Mouse (Mus musculus): ENCODE measurements around the gene Hes7. TPM values are rescaled to one million over a fixed set of nuclear protein-coding genes. Genes with fewer than 3 reads are reported as not detected.
A peak's percentile ranks its signal among the peaks of the same experiment; 100 is the strongest.

Hes7 gene
- total and polyA plus RNA-seq, 3 experiments: 0.04 TPM; not detected in 2

- Histone ChIP-seq H3K9me3 (replicated peaks; ENCODE audit: low read length) (peaks cover 6% of the 10 kb centered on the region), H3K79me2 (replicated peaks; ENCODE audit: control insufficient read depth, extremely low read depth, insufficient read depth, poor library complexity, severe bottlenecking) (no peaks in the 10 kb centered on the region), H3K4me2 (ENCODE audit: insufficient read depth, low read depth, poor library complexity, severe bottlenecking) (no peak overlapping the region), H3K4me1 (ENCODE audit: control insufficient read depth in 1 of 2, insufficient read depth in 2 of 2) (peaks cover 4 to 8% of the 10 kb centered on the region in 2 experiments; a peak in 3 of 4 replicates), H3K4me3 (replicated peaks in 1 of 3; ENCODE audit: low read depth in 2 of 3, low read length in 2 of 3, poor library complexity in 1 of 3) (no peak overlapping the region), H3K36me3 (replicated peaks in 1 of 2; ENCODE audit: control insufficient read depth in 1 of 2, insufficient read depth in 1 of 2, low read length in 1 of 2) (no peaks in the 10 kb centered on the region), H3K27me3 (replicated peaks) (peaks cover 61% of the 10 kb centered on the region), H3K9ac (ENCODE audit: insufficient read depth, low read depth) (no peak overlapping the region), H3K27ac (ENCODE audit: insufficient read depth, low read depth) (no peak overlapping the region)
- no peak for DNase-seq (ENCODE audit: extremely low read depth)
- dilution Hi-C loops (cut with MboI; ENCODE audit: extremely low pct_ligation_motif_present, extremely low pct_unique_long_range_greater_than_20kb, low sequenced_read_pairs) (no loop called here), in situ Hi-C loops (cut with MboI; ENCODE audit: low pct_ligation_motif_present, low pct_unique_long_range_greater_than_20kb, low sequenced_read_pairs) (no loop called here)
- TF ChIP-seq GABPA (IDR thresholded peaks at IDR 0.05; ENCODE audit: insufficient replicate concordance, low read depth, low read length) (no peak), POLR2AphosphoS2 (IDR thresholded peaks at IDR 0.05; ENCODE audit: low read depth, low read length) (no peak), ETS1 (conservative IDR thresholded peaks at IDR 0.05; ENCODE audit: low read depth, low read length) (no peak), SMC3 (IDR thresholded peaks at IDR 0.05; ENCODE audit: low read depth, low read length) (no peak), SIN3A (IDR thresholded peaks at IDR 0.05; ENCODE audit: low read length) (no peak), UBTF (IDR thresholded peaks at IDR 0.05; ENCODE audit: low read depth, low read length) (no peak), ZNF384 (IDR thresholded peaks at IDR 0.05; ENCODE audit: low read depth, low read length) (peak; percentile 78)
Measured at GRCm38 (mm10) chr11:69135361-69135760, 15.2 kb downstream of the Hes7 start.

- 0 out of 4 replicates have a peak, but pooled peaks cover 0 to 5% of the 10 kb centered on the region in 2 experiments for H3K4me1 ChIP-seq (ENCODE audit: control insufficient read depth in 1 of 2, insufficient read depth in 2 of 2)
- H3K4me3 ChIP-seq (replicated peaks in 1 of 3; ENCODE audit: low read depth in 2 of 3, low read length in 2 of 3, poor library complexity in 1 of 3): no peak overlapping the region
- H3K27me3 ChIP-seq (replicated peaks): peaks cover 87% of the 10 kb centered on the region
- H3K9me3 ChIP-seq (replicated peaks; ENCODE audit: low read length): no peaks in the 10 kb centered on the region
- in situ Hi-C loops (cut with MboI; ENCODE audit: low pct_ligation_motif_present, low pct_unique_long_range_greater_than_20kb, low sequenced_read_pairs) (no loop called here), dilution Hi-C loops (cut with MboI; ENCODE audit: extremely low pct_ligation_motif_present, extremely low pct_unique_long_range_greater_than_20kb, low sequenced_read_pairs) (no loop called here)
- TF ChIP-seq TBP (conservative IDR thresholded peaks at IDR 0.05; ENCODE audit: low read depth, low read length) (no peak), JUN (IDR thresholded peaks at IDR 0.05; ENCODE audit: insufficient read depth, low read depth, low read length) (no peak), RCOR1 (conservative IDR thresholded peaks at IDR 0.05; ENCODE audit: low read depth, low read length) (no peak), USF2 (conservative IDR thresholded peaks at IDR 0.05; ENCODE audit: low read depth, low read length) (no peak), ZC3H11A (IDR thresholded peaks at IDR 0.05; ENCODE audit: low read depth, low read length) (no peak)
- H3K4me2 ChIP-seq (ENCODE audit: insufficient read depth, low read depth, poor library complexity, severe bottlenecking): no peak overlapping the region
- H3K27ac ChIP-seq (ENCODE audit: insufficient read depth, low read depth): no peak overlapping the region
- H3K9ac ChIP-seq (ENCODE audit: insufficient read depth, low read depth): no peak overlapping the region
- no peak for DNase-seq (ENCODE audit: extremely low read depth)
- H3K36me3 ChIP-seq (replicated peaks in 1 of 2; ENCODE audit: control insufficient read depth in 1 of 2, insufficient read depth in 1 of 2, low read length in 1 of 2): no peaks in the 10 kb centered on the region
- no peaks in the 10 kb centered on the region for H3K79me2 ChIP-seq (replicated peaks; ENCODE audit: control insufficient read depth, extremely low read depth, insufficient read depth, poor library complexity, severe bottlenecking)
Measured at GRCm38 (mm10) chr11:69147546-69147945, 27.3 kb downstream of the Hes7 start.

- dilution Hi-C loops (cut with MboI; ENCODE audit: extremely low pct_ligation_motif_present, extremely low pct_unique_long_range_greater_than_20kb, low sequenced_read_pairs): no loop called here
- peaks cover 84% of the 10 kb centered on the region for H3K27me3 ChIP-seq (replicated peaks)
- no peak for DNase-seq (ENCODE audit: extremely low read depth)
Measured at GRCm38 (mm10) chr11:69148451-69148960, 28.3 kb downstream of the Hes7 start.

More at GRCm38 (mm10) chr11:69148451-69148960, 28.3 kb downstream of the Hes7 start:
- in situ Hi-C loops (cut with MboI; ENCODE audit: low pct_ligation_motif_present, low pct_unique_long_range_greater_than_20kb, low sequenced_read_pairs): no loop called here
- H3K4me3 ChIP-seq (replicated peaks in 1 of 3; ENCODE audit: low read depth in 2 of 3, low read length in 2 of 3, poor library complexity in 1 of 3): no peak overlapping the region
- H3K9ac ChIP-seq (ENCODE audit: insufficient read depth, low read depth): no peak overlapping the region
- H3K79me2 ChIP-seq (replicated peaks; ENCODE audit: control insufficient read depth, extremely low read depth, insufficient read depth, poor library complexity, severe bottlenecking): no peaks in the 10 kb centered on the region
- H3K36me3 ChIP-seq (replicated peaks in 1 of 2; ENCODE audit: control insufficient read depth in 1 of 2, insufficient read depth in 1 of 2, low read length in 1 of 2): no peaks in the 10 kb centered on the region
- H3K9me3 ChIP-seq (replicated peaks; ENCODE audit: low read length): no peaks in the 10 kb centered on the region
- TF ChIP-seq PAX5 (IDR thresholded peaks at IDR 0.05; ENCODE audit: low read length) (no peak), CTCF (conservative IDR thresholded peaks at IDR 0.05 in 1 of 2, IDR thresholded peaks at IDR 0.05 in 1 of 2; ENCODE audit: low read depth in 2 of 2, low read length in 2 of 2) (no peak), SIN3A (IDR thresholded peaks at IDR 0.05; ENCODE audit: low read length) (no peak), USF2 (conservative IDR thresholded peaks at IDR 0.05; ENCODE audit: low read depth, low read length) (no peak), MEF2A (IDR thresholded peaks at IDR 0.05; ENCODE audit: borderline replicate concordance, low read depth, low read length) (no peak), POLR2A (IDR thresholded peaks at IDR 0.05; ENCODE audit: low read depth, low read length) (no peak), MAFK (IDR thresholded peaks at IDR 0.05; ENCODE audit: insufficient replicate concordance, low read length) (no peak)
- no peak overlapping the region for H3K27ac ChIP-seq (ENCODE audit: insufficient read depth, low read depth)
- 0 out of 4 replicates have a peak, but pooled peaks cover 0 to 5% of the 10 kb centered on the region in 2 experiments for H3K4me1 ChIP-seq (ENCODE audit: control insufficient read depth in 1 of 2, insufficient read depth in 2 of 2)
- H3K4me2 ChIP-seq (ENCODE audit: insufficient read depth, low read depth, poor library complexity, severe bottlenecking): no peak overlapping the region
